Mouse (Mus musculus): ENCODE measurements around the gene Tmem219. TPM values are rescaled to one million over a fixed set of nuclear protein-coding genes. Genes with fewer than 3 reads are reported as not detected.
A peak's percentile ranks its signal among the peaks of the same experiment; 100 is the strongest.

Gene Tmem219
- polyA plus RNA-seq, 1 experiment from 2014 or later: 25.3 TPM

GRCm38 (mm10) chr7:126856741-126857420 is 65.8 kb downstream of the Tmem219 start:
- H3K27ac ChIP-seq: no peak overlapping the region
- peaks cover 19% of the 10 kb centered on the region for H3K4me1 ChIP-seq
- no peak overlapping the region for H3K4me2 ChIP-seq
- no peak overlapping the region for H3K4me3 ChIP-seq (replicated peaks)
- H3K9ac ChIP-seq: no peak overlapping the region
- H3K27me3 ChIP-seq: peaks cover 4% of the 10 kb centered on the region
- 75% methylated on average over 9 of the region's 9 CpGs for whole genome bisulfite sequencing
- H3K9me3 ChIP-seq: no peaks in the 10 kb centered on the region
- ATAC-seq (ENCODE audit: low FRiP score): no peak
- H3K36me3 ChIP-seq (replicated peaks): peaks cover 81% of the 10 kb centered on the region

GRCm38 (mm10) chr7:126855641-126856040 is 67.1 kb downstream of the Tmem219 start:
- no peak overlapping the region for H3K4me2 ChIP-seq
- no peak for ATAC-seq (ENCODE audit: low FRiP score)
- H3K4me3 ChIP-seq (replicated peaks): no peak overlapping the region
- peaks cover 10% of the 10 kb centered on the region for H3K27me3 ChIP-seq
- 0 out of 2 replicates have a peak overlapping the region, but pooled peaks have one; percentile 8 for H3K27ac ChIP-seq
- peaks cover 86% of the 10 kb centered on the region for H3K36me3 ChIP-seq (replicated peaks)
- H3K9me3 ChIP-seq: no peaks in the 10 kb centered on the region
- H3K9ac ChIP-seq: no peak overlapping the region
- H3K4me1 ChIP-seq: peaks cover 18% of the 10 kb centered on the region
- 70% methylated on average over 3 of the region's 3 CpGs for WGBS

GRCm38 (mm10) chr7:126853454-126853853 is 69.3 kb downstream of the Tmem219 start:
- Histone ChIP-seq H3K27ac (no peak overlapping the region), H3K4me2 (no peak overlapping the region), H3K4me3 (replicated peaks) (no peak overlapping the region), H3K9ac (no peak overlapping the region), H3K9me3 (no peaks in the 10 kb centered on the region), H3K36me3 (replicated peaks) (peaks cover 71% of the 10 kb centered on the region), H3K4me1 (peaks cover 27% of the 10 kb centered on the region), H3K27me3 (peaks cover 31% of the 10 kb centered on the region)
- WGBS: 88% methylated on average over 5 of the region's 5 CpGs
- no peak for ATAC-seq (ENCODE audit: low FRiP score)

- H3K4me2 ChIP-seq: no peak overlapping the region
- H3K36me3 ChIP-seq (replicated peaks): peaks cover 49% of the 10 kb centered on the region
- no peak for ATAC-seq (ENCODE audit: low FRiP score)
- 28% methylated on average over 12 of the region's 12 CpGs for WGBS
- peaks cover 43% of the 10 kb centered on the region for H3K4me1 ChIP-seq
- H3K9me3 ChIP-seq: no peaks in the 10 kb centered on the region
- H3K27me3 ChIP-seq: peaks cover 42% of the 10 kb centered on the region
- no peak overlapping the region for H3K4me3 ChIP-seq (replicated peaks)
- no peak overlapping the region; the same call in 1 of the 2 replicates for H3K9ac ChIP-seq
- no peak overlapping the region for H3K27ac ChIP-seq
Observed at GRCm38 (mm10) chr7:126851192-126851591, 71.5 kb downstream of the Tmem219 start.

DNA sequence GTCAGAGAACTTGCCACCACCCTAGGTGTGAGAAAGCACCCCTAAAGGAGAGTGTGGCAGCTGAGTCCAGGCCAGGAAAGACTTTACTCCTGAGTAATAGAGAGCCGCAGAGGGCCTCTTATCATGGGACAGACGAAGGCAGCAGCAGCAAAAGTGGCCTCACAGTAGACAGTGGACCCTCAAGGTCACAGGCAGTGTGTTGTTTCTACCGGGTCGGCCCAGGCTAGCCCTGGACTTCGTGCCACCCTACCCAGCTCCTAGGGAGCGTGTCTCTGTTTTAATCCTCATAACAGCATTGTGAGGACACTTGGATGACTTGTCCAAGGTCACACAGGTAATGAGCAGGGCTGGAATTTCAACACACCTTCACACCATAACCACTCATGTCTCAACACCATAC is 72.6 kb downstream of the Tmem219 start:
- no peak for ATAC-seq (ENCODE audit: low FRiP score)
- H3K4me1 ChIP-seq: peaks cover 43% of the 10 kb centered on the region
- H3K9me3 ChIP-seq: no peaks in the 10 kb centered on the region
- no peak overlapping the region for H3K4me3 ChIP-seq (replicated peaks)
- H3K27me3 ChIP-seq: peaks cover 42% of the 10 kb centered on the region
- H3K27ac ChIP-seq: no peak overlapping the region
- no peak overlapping the region for H3K4me2 ChIP-seq
- no peak overlapping the region for H3K9ac ChIP-seq
- peaks cover 38% of the 10 kb centered on the region for H3K36me3 ChIP-seq (replicated peaks)
- WGBS: 86% methylated on average over 6 of the region's 6 CpGs

- no peak overlapping the region for H3K27ac ChIP-seq
- 0 out of 2 replicates have a peak, but pooled peaks have one; percentile 18 for ATAC-seq (ENCODE audit: low FRiP score)
Observed at GRCm38 (mm10) chr7:126848794-126849193, 73.9 kb downstream of the Tmem219 start.

DNA sequence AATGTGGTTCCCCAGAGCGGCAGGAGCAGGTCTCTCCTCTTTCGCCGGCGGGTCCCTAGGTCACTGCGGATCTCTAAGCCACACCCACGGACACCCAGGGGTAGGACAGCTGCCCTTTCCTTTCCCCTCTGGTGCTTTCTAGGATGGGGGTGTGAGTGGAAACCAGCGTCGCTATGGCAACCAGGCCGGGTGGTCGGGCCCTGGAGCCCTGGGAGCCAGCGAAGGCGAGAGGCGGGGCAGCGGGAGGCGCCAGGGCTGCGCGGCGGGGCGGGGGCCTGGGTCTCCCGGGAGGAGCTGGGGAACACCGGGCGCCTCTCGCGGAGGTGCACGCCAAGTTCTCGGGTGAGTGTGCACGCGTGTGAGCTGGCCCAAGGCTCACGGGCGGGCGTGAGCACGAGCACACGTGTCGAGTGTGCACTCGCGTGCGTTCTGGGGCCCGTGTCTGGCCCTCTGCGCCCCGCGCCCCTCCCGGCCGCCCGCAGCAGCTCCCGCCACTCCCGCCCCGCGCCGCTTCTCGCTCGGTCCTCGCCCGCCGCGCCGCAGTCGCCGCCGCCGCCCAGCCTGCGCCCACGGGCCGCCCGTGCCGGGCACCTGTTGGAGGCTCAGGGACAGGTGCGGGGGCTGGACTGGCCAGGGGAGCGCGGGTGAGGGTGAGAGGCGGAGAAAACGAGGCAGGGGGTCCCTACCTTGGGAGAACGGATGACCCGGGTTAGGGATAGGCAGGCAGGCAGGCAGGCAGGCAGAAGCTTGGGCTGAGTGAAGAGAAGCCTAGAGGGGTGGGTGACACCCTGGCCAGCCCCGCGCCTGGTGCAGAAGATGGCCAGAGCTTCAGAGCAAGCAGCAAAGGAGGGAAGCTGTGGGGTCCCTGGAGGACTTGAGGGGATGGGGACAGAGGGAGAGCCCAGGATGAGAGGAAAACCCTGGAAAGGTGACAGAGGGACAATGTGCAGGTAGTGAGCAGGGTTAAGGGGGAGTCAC is 75.0 kb downstream of the Tmem219 start:
- Histone ChIP-seq H3K4me3 (replicated peaks) (peak overlapping the region; percentile 64), H3K9me3 (no peaks in the 10 kb centered on the region), H3K4me2 (peak overlapping the region; percentile 100), H3K4me1 (peaks cover 40% of the 10 kb centered on the region), H3K9ac (peak overlapping the region; percentile 75), H3K27me3 (peaks cover 42% of the 10 kb centered on the region), H3K36me3 (replicated peaks) (peaks cover 14% of the 10 kb centered on the region), H3K27ac (no peak overlapping the region; the same call in 1 of the 2 replicates)
- WGBS: under 1% methylated on average over 63 of the region's 74 CpGs
- peak; percentile 70 for ATAC-seq (ENCODE audit: low FRiP score)

More at GRCm38 (mm10) chr7:126848794-126849193, 73.9 kb downstream of the Tmem219 start:
- Histone ChIP-seq H3K4me3 (replicated peaks) (peak overlapping the region; percentile 64), H3K9ac (peak overlapping the region; percentile 75), H3K4me1 (peaks cover 43% of the 10 kb centered on the region), H3K9me3 (no peaks in the 10 kb centered on the region), H3K36me3 (replicated peaks) (peaks cover 25% of the 10 kb centered on the region), H3K27me3 (peaks cover 45% of the 10 kb centered on the region), H3K4me2 (peak overlapping the region; percentile 100)
- 24% methylated on average over 10 of the region's 10 CpGs for whole genome bisulfite sequencing

- peaks cover 42% of the 10 kb centered on the region for H3K27me3 ChIP-seq
- peak within 1 kb of the TSS; percentile 100 for H3K4me2 ChIP-seq
- H3K9me3 ChIP-seq: no peaks in the 10 kb centered on the region
- H3K27ac ChIP-seq: no peak within 1 kb of the TSS; the same call in 1 of the 2 replicates
- peaks cover 34% of the 10 kb centered on the region for H3K4me1 ChIP-seq
- H3K4me3 ChIP-seq (replicated peaks): peak within 1 kb of the TSS; percentile 64
- peaks cover 8% of the 10 kb centered on the region for H3K36me3 ChIP-seq (replicated peaks)
- ATAC-seq (ENCODE audit: low FRiP score): 0 out of 2 replicates have a peak, but pooled peaks have one; percentile 15
- 31% methylated on average over 4 of the region's 4 CpGs for WGBS
- H3K9ac ChIP-seq: peak within 1 kb of the TSS; percentile 75
Observed at GRCm38 (mm10) chr7:126847116-126847420, 75.6 kb downstream of the Tmem219 start, which contains the start of gene Doc2a. Gene Doc2a (plus strand): TSS chr7:126847416.

GRCm38 (mm10) chr7:126845516-126845915 is 77.2 kb downstream of the Tmem219 start:
- ATAC-seq (ENCODE audit: low FRiP score): no peak; the same call in 1 of the 2 replicates
- no peak overlapping the region for H3K4me3 ChIP-seq (replicated peaks)
- H3K4me1 ChIP-seq: peaks cover 26% of the 10 kb centered on the region
- H3K9me3 ChIP-seq: no peaks in the 10 kb centered on the region
- H3K27me3 ChIP-seq: peaks cover 34% of the 10 kb centered on the region
- WGBS: 28% methylated on average over 2 of the region's 2 CpGs
- no peak overlapping the region for H3K4me2 ChIP-seq
- no peaks in the 10 kb centered on the region for H3K36me3 ChIP-seq (replicated peaks)
- H3K27ac ChIP-seq: no peak overlapping the region
- H3K9ac ChIP-seq: no peak overlapping the region

GRCm38 (mm10) chr7:126843276-126843675 is 79.4 kb downstream of the Tmem219 start:
- ATAC-seq (ENCODE audit: low FRiP score): no peak
- peaks cover 14% of the 10 kb centered on the region for H3K4me1 ChIP-seq
- H3K4me2 ChIP-seq: no peak overlapping the region
- H3K9ac ChIP-seq: no peak overlapping the region
- H3K27ac ChIP-seq: no peak overlapping the region
- no peak overlapping the region for H3K4me3 ChIP-seq (replicated peaks)
- 86% methylated on average over 9 of the region's 9 CpGs for WGBS
- no peaks in the 10 kb centered on the region for H3K9me3 ChIP-seq
- H3K36me3 ChIP-seq (replicated peaks): no peaks in the 10 kb centered on the region
- H3K27me3 ChIP-seq: peaks cover 13% of the 10 kb centered on the region

Data from forebrain, embryonic 12.5 days (tissue).